Mouse (Mus musculus): Measurements from ENCODE around the gene Map3k5. TPM values are rescaled to one million over a fixed set of nuclear protein-coding genes. Genes with fewer than 3 reads are reported as not detected.

The Map3k5 gene
- total RNA-seq, 2 experiments from 2014 or later: 2.8 to 5.9 TPM

- no peak for ATAC-seq (replicated peaks; ENCODE audit: low FRiP score, low TSS enrichment, poor library complexity, severe bottlenecking)
Measured at GRCm38 (mm10) chr10:20036375-20036774, 102.1 kb downstream of the Map3k5 start.

- ATAC-seq (replicated peaks; ENCODE audit: low FRiP score, low TSS enrichment, poor library complexity, severe bottlenecking): no peak
Measured at GRCm38 (mm10) chr10:20036846-20037245, 102.6 kb downstream of the Map3k5 start.

DNA sequence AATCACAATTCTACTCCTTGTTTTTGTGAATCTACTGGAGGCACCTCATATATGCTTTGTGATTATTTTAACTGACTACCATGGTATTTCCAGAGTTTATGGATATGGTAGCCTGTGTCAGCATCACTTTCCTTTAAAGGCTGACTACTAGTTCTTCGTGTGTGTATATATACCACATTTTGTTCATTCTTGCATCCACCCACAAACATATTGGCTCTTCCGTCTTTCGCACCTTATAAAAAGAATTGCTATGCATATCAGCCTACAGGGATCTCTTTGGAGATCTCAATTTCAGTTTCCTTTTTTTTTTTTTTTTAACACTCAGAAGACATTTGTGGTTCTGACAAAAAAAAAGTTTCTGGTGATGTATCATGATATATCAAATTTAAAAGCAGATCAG, 105.3 kb downstream of the Map3k5 start:
- no peak for ATAC-seq (replicated peaks; ENCODE audit: low FRiP score, low TSS enrichment, poor library complexity, severe bottlenecking)

DNA sequence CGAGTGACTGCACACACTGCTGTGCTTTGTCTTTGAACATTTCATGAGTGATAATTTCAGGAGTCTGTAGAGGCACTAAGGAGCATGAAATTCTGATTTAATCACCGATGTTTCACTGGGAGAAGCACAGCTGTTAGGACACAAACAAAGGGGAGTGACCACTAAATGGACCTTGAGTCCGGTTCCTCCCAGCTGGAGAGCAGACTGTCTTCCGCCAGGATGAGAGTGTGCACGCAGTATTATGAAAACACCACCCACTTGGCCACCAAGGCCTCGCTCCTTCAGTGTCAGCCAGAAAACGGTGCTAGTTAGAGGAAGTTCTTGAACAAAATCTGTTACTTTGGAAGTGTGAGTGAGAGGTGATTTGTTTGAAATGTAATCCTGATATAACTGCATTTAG, 105.8 kb downstream of the Map3k5 start:
- ATAC-seq (replicated peaks; ENCODE audit: low FRiP score, low TSS enrichment, poor library complexity, severe bottlenecking): no peak

- ATAC-seq (replicated peaks; ENCODE audit: low FRiP score, low TSS enrichment, poor library complexity, severe bottlenecking): no peak
Measured at GRCm38 (mm10) chr10:20040677-20041076, 106.4 kb downstream of the Map3k5 start.

- no peak for ATAC-seq (replicated peaks; ENCODE audit: low FRiP score, low TSS enrichment, poor library complexity, severe bottlenecking)
Measured at GRCm38 (mm10) chr10:20042081-20042480, 107.8 kb downstream of the Map3k5 start.

GRCm38 (mm10) chr10:20044051-20044450, 109.8 kb downstream of the Map3k5 start:
- no peak for ATAC-seq (replicated peaks; ENCODE audit: low FRiP score, low TSS enrichment, poor library complexity, severe bottlenecking)

- no peak for ATAC-seq (replicated peaks; ENCODE audit: low FRiP score, low TSS enrichment, poor library complexity, severe bottlenecking)
Measured at GRCm38 (mm10) chr10:20045733-20046495, 111.6 kb downstream of the Map3k5 start.

GRCm38 (mm10) chr10:20056859-20057644, 122.8 kb downstream of the Map3k5 start:
- ATAC-seq (replicated peaks; ENCODE audit: low FRiP score, low TSS enrichment, poor library complexity, severe bottlenecking): no peak

GRCm38 (mm10) chr10:20058031-20058430, 123.8 kb downstream of the Map3k5 start:
- ATAC-seq (replicated peaks; ENCODE audit: low FRiP score, low TSS enrichment, poor library complexity, severe bottlenecking): no peak

DNA sequence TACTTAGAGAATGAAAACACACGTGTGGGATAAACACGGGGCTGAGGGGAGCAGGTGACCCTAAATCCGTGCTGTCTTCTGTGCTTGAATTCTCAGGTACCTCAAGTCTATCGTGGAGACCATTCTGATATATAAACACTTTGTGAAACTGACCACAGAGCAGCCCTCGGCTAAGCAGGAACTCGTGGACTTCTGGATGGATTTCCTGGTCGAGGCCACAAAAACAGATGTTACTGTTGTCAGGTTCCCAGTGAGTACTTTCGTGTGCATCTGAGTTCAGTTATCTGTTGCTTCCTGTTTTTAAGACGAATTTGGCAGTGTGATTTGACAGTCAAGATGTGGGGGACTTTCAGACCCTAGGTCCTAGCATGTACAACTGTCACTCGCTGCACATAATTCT, 124.6 kb downstream of the Map3k5 start:
- no peak for ATAC-seq (replicated peaks; ENCODE audit: low FRiP score, low TSS enrichment, poor library complexity, severe bottlenecking)

DNA sequence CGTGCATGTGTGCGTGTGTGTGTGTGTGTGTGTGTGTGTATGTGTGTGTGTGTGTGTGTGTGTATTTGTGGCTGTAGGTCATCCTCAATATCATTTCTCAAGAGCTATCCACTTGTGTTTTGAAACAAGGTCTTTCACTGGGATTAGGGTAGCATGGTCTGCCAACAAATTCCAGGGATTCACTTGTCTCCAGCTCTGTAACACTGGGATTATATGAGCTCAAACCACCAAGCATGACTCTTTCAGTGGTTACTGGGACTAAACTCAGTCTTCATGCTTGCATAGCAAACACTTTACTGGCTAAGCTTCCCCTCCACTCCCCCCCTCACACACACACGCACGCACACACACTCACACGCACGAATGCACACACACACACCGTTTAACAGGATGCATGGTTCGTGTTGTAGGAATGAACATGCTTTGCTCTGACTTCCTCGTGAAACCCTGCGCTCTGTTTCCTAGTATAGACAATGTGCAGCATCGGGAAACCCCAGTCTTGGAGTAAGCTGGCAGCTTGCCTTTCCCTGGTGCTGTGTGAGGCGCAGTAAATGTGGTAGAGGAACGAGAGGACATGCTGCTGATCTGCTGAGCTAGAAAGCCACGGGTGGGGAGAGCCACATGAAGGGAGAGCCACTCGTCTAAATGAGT, 126.2 kb downstream of the Map3k5 start:
- no peak for ATAC-seq (replicated peaks; ENCODE audit: low FRiP score, low TSS enrichment, poor library complexity, severe bottlenecking)

GRCm38 (mm10) chr10:20064556-20065207, 130.4 kb downstream of the Map3k5 start:
- no peak for ATAC-seq (replicated peaks; ENCODE audit: low FRiP score, low TSS enrichment, poor library complexity, severe bottlenecking)

DNA sequence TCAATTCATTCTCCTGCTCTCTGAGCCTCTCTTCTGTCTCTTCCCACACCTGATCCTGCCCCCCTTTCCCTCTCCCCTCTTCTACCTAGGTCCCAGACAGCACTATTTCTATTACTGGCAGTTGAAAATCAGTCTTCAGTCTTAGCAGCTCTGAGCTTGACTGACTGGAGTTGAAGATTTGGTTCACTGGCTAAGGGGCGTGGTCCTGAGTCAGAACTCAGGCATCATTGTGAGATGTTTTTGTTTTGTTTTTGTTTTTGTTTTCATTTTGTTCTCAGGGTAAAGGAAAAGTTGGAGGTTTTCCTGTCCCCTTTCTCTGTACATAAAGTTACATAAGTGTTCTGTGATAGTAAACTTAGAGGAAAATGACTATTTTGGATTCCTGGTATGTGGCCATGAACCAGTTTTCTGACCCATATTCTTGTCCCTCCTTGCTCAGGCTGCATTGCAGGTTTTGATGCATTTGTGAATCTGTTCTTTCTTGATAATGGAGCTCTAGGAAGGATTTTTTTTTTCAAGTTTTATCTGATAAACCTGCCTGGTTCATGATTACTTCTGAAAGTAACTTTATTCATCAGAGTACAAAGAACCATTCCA, 131.9 kb downstream of the Map3k5 start:
- no peak for ATAC-seq (replicated peaks; ENCODE audit: low FRiP score, low TSS enrichment, poor library complexity, severe bottlenecking)

DNA sequence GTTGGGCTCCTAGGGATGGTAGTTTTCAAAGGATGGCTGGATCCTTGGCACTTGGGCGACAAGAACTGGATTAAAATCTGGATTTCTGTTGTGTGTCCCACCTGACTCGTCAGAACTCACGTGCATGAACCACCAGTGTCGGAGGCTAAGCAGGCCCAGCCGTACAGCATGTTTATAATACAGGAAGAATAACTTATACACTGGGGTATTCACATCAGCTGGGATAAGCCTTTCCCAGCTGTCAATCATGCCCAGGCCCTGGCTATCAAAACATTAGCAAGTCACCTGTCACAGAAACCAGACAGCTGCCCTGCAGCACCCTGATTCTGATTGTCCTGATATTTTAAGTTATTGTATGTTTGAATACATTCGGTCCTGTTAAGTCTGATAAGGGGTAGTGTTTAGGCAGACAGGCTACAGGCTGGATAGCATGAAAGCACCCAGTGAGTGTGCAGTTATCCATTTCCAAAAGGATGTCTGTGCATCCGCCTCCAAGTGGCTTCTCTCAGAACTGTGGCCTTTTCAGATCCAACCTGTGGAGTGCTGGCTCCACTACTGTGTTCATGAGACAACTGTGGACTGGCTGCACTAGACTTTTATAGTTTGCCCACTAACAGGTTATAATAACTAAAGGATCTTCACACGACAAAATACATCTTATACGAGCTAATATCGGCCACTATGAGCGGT, 135.6 kb downstream of the Map3k5 start:
- no peak for ATAC-seq (replicated peaks; ENCODE audit: low FRiP score, low TSS enrichment, poor library complexity, severe bottlenecking)

- ATAC-seq (replicated peaks; ENCODE audit: low FRiP score, low TSS enrichment, poor library complexity, severe bottlenecking): no peak
Measured at GRCm38 (mm10) chr10:20070576-20071109, 136.4 kb downstream of the Map3k5 start.

DNA sequence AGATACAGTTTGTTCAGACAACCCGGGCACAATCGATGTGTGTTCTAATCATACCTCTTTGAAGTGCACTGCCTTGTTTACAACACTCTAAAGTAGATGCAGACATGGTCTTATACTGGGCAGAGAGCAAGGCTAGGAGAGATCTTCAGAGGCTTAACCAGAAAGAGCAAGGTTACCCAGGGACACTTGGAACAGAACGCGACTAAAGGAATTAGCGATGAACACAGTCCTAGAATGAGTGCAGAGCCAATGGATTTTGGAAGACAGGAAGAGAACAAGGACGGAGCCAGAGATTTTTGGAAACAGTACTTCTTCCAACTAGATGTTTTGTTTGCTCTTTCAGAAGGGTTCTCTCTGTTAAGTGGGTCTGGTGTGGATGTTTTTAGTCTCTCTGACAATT, 137.4 kb downstream of the Map3k5 start:
- ATAC-seq (replicated peaks; ENCODE audit: low FRiP score, low TSS enrichment, poor library complexity, severe bottlenecking): no peak

DNA sequence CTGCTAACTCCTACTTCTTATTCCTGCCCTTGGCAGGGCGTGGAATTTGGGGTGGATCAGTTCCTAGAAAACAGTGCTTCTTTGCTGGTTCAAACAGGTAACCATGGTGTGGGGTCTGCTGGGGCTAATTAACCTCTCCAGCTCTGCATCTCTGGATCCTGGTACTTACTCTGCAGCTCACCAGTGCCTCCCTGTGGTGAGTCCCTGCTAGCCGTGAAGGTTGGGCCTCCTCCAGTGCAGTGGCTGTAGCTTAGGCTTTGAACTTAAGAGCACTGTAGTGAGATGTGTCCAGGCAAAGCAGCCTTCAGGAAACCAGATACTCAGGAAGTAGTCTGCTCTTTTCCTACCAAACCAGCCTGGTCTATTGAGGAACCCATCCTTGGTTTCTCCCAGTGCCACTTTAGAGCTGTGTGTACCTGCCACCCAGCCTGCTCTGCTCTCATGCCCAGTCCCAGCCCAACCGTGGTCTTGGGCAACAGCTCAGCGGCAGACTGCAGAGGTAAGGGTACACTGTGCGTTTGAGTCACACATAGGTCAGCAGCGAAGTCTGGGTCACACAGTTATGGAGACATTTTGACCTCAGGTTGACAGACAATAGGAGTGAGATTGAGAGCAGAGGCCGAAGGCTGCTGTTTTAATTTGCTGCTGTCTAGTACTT, 139.1 kb downstream of the Map3k5 start:
- ATAC-seq (replicated peaks; ENCODE audit: low FRiP score, low TSS enrichment, poor library complexity, severe bottlenecking): peak; percentile 71; the same call in 1 of the 2 replicates

Measured in megakaryocyte-erythroid progenitor cell, adult 5-6 weeks (primary cell).